Mouse (Mus musculus) embryonic facial prominence, embryonic 13.5 days (tissue): ENCODE data around the gene Ybx2. TPM values are rescaled to one million over a fixed set of nuclear protein-coding genes. Genes with fewer than 3 reads are reported as not detected.

Experiments used
- ATAC-seq: fragments of 200-750 bp; cut with Nextera tagmentation; 2 replicates; pipeline ENCODE4 v1.8.0; 2017; ENCODE audit warnings: low read depth; ENCODE audit not compliant: insufficient number of reproducible peaks, insufficient read depth, low FRiP score, low TSS enrichment
- H3K27ac ChIP-seq: fragments of 300-500 bp; sonication (generic); 2 replicates; pipeline ENCODE4 v1.5.1; 2015; ENCODE audit warnings: moderate library complexity, mild to moderate bottlenecking, inconsistent platforms
- H3K27me3 ChIP-seq: fragments of 300-500 bp; sonication (generic); 2 replicates; pipeline ENCODE4 v1.6.1; 2015; ENCODE audit warnings: mild to moderate bottlenecking, inconsistent platforms
- H3K36me3 ChIP-seq: fragments of 300-500 bp; sonication (generic); 2 replicates; pipeline ENCODE4 v1.6.1; 2015; ENCODE audit warnings: mild to moderate bottlenecking, inconsistent platforms
- H3K4me1 ChIP-seq: fragments of 300-500 bp; sonication (generic); 2 replicates; pipeline ENCODE4 v1.6.1; 2015; ENCODE audit warnings: inconsistent platforms
- H3K4me2 ChIP-seq: fragments of 300-500 bp; sonication (generic); 2 replicates; pipeline ENCODE4 v1.6.1; 2015; ENCODE audit warnings: moderate library complexity, mild to moderate bottlenecking, inconsistent platforms
- H3K4me3 ChIP-seq: fragments of 300-500 bp; sonication (generic); 2 replicates; pipeline ENCODE4 v1.5.1; 2015; ENCODE audit warnings: mild to moderate bottlenecking, inconsistent platforms
- H3K9ac ChIP-seq: fragments of 300-500 bp; sonication (generic); 2 replicates; pipeline ENCODE4 v1.6.1; 2015; ENCODE audit warnings: mild to moderate bottlenecking, inconsistent platforms
- H3K9me3 ChIP-seq: fragments of 300-500 bp; sonication (generic); 2 replicates; pipeline ENCODE4 v1.6.1; 2016; ENCODE audit warnings: inconsistent platforms
- WGBS: fragments of 180-500 bp; shearing (Covaris S2); methylation state at CpG from one replicate; pipeline ENCODE4 v1.1.7; 2015; ENCODE audit warnings: mixed read lengths; 5-methylcytosine and 5-hydroxymethylcytosine counted together
- polyA plus RNA-seq: library from polyadenylated mRNA; unstranded; fragments of >200 nt; fragmentation: Nextera tagmentation; extraction: Ambion mirVana; gene quantifications from 2 replicates; pipeline ENCODE4 v1.2.1, GENCODE M21; 2015

Gene Ybx2
- polyA plus RNA-seq, 1 experiment from 2014 or later = 7.5 TPM

GRCm38 (mm10) chr11:69938401-69938979 lies 2.9 kb downstream of the Ybx2 start:
- no peak overlapping the region for H3K4me2 ChIP-seq
- peaks cover 16% of the 10 kb centered on the region for H3K36me3 ChIP-seq
- 19% methylated on average over 9 of the region's 9 CpGs for WGBS
- no peak overlapping the region for H3K4me3 ChIP-seq
- H3K27me3 ChIP-seq = peaks cover 20% of the 10 kb centered on the region
- H3K4me1 ChIP-seq = peaks cover 37% of the 10 kb centered on the region
- H3K27ac ChIP-seq = 0 out of 2 replicates have a peak overlapping the region, but pooled peaks have one; percentile 5
- ATAC-seq = no peak
- no peaks in the 10 kb centered on the region for H3K9me3 ChIP-seq
- 0 out of 2 replicates have a peak overlapping the region, but pooled peaks have one; percentile 22 for H3K9ac ChIP-seq

- no peaks in the 10 kb centered on the region for H3K9me3 ChIP-seq
- peaks cover 20% of the 10 kb centered on the region for H3K27me3 ChIP-seq
- 60% methylated on average over 5 of the region's 5 CpGs for WGBS
- ATAC-seq = no peak
- no peak overlapping the region for H3K4me2 ChIP-seq
- H3K27ac ChIP-seq = no peak overlapping the region
- H3K4me3 ChIP-seq = no peak overlapping the region
- H3K36me3 ChIP-seq = peaks cover 23% of the 10 kb centered on the region
- H3K9ac ChIP-seq = no peak overlapping the region
- H3K4me1 ChIP-seq = peaks cover 34% of the 10 kb centered on the region
These were observed 3.6 kb downstream of the Ybx2 start for GRCm38 (mm10) chr11:69939181-69939580.

GRCm38 (mm10) chr11:69939731-69940130 lies 4.1 kb downstream of the Ybx2 start:
- no peak overlapping the region for H3K4me3 ChIP-seq
- peaks cover 20% of the 10 kb centered on the region for H3K27me3 ChIP-seq
- no peak overlapping the region for H3K9ac ChIP-seq
- no peak for ATAC-seq
- 90% methylated on average over 17 of the region's 17 CpGs for WGBS
- no peaks in the 10 kb centered on the region for H3K9me3 ChIP-seq
- H3K27ac ChIP-seq = no peak overlapping the region
- H3K4me2 ChIP-seq = no peak overlapping the region
- H3K4me1 ChIP-seq = peaks cover 29% of the 10 kb centered on the region
- H3K36me3 ChIP-seq = peaks cover 29% of the 10 kb centered on the region

- ATAC-seq = no peak
- H3K9me3 ChIP-seq = no peaks in the 10 kb centered on the region
- no peak overlapping the region for H3K4me3 ChIP-seq
- peaks cover 37% of the 10 kb centered on the region for H3K4me1 ChIP-seq
- H3K27me3 ChIP-seq = peaks cover 20% of the 10 kb centered on the region
- 84% methylated on average over 4 of the region's 4 CpGs for WGBS
- H3K4me2 ChIP-seq = no peak overlapping the region
- H3K9ac ChIP-seq = no peak overlapping the region
- H3K27ac ChIP-seq = no peak overlapping the region
- peaks cover 41% of the 10 kb centered on the region for H3K36me3 ChIP-seq
These were observed 5.4 kb downstream of the Ybx2 start for GRCm38 (mm10) chr11:69940962-69941361.

GRCm38 (mm10) chr11:69945216-69945615 lies 9.6 kb downstream of the Ybx2 start:
- H3K27ac ChIP-seq = no peak overlapping the region
- peaks cover 44% of the 10 kb centered on the region for H3K36me3 ChIP-seq
- ATAC-seq = no peak
- H3K27me3 ChIP-seq = no peaks in the 10 kb centered on the region
- 78% methylated on average over 13 of the region's 13 CpGs for WGBS
- H3K4me2 ChIP-seq = no peak overlapping the region
- H3K9me3 ChIP-seq = no peaks in the 10 kb centered on the region
- H3K4me3 ChIP-seq = 0 out of 2 replicates have a peak overlapping the region, but pooled peaks have one; percentile 1
- peak overlapping the region; percentile 21; the same call in 1 of the 2 replicates for H3K9ac ChIP-seq
- peaks cover 29% of the 10 kb centered on the region for H3K4me1 ChIP-seq

GRCm38 (mm10) chr11:69945997-69946891 lies 10.6 kb downstream of the Ybx2 start:
- H3K36me3 ChIP-seq = peaks cover 44% of the 10 kb centered on the region
- H3K9ac ChIP-seq = peak overlapping the region; percentile 70
- ATAC-seq = no peak

GRCm38 (mm10) chr11:69947337-69948065 lies 11.9 kb downstream of the Ybx2 start:
- no peaks in the 10 kb centered on the region for H3K9me3 ChIP-seq
- under 1% methylated on average over 29 of the region's 29 CpGs for WGBS
- H3K4me1 ChIP-seq = peaks cover 29% of the 10 kb centered on the region
- ATAC-seq = peak; percentile 21; the same call in 1 of the 2 replicates
- H3K27ac ChIP-seq = peak overlapping the region; percentile 92
- peak overlapping the region; percentile 70 for H3K9ac ChIP-seq
- H3K4me3 ChIP-seq = peak overlapping the region; percentile 54
- H3K4me2 ChIP-seq = peak overlapping the region; percentile 71
- peaks cover 38% of the 10 kb centered on the region for H3K36me3 ChIP-seq
- no peaks in the 10 kb centered on the region for H3K27me3 ChIP-seq

More at GRCm38 (mm10) chr11:69945997-69946891, 10.6 kb downstream of the Ybx2 start:
- Histone ChIP-seq H3K9me3 (no peaks in the 10 kb centered on the region), H3K27ac (peak overlapping the region; percentile 92; the same call in 1 of the 2 replicates), H3K4me1 (peaks cover 29% of the 10 kb centered on the region), H3K4me3 (peak overlapping the region; percentile 54), H3K27me3 (no peaks in the 10 kb centered on the region), H3K4me2 (peak overlapping the region; percentile 71)
- WGBS = 85% methylated on average over 18 of the region's 18 CpGs

GRCm38 (mm10) chr11:69948066-69948762 lies 12.6 kb downstream of the Ybx2 start, which contains the start of gene Slc2a4:
TSS of gene Slc2a4 (minus strand) at chr11:69948188.
- Histone ChIP-seq H3K9me3 (no peaks in the 10 kb centered on the region), H3K9ac (peak within 1 kb of the TSS; percentile 70), H3K36me3 (peaks cover 31% of the 10 kb centered on the region), H3K4me3 (peak within 1 kb of the TSS; percentile 54), H3K4me1 (peaks cover 29% of the 10 kb centered on the region), H3K27me3 (no peaks in the 10 kb centered on the region), H3K27ac (peak within 1 kb of the TSS; percentile 92), H3K4me2 (peak within 1 kb of the TSS; percentile 71)
- peak; percentile 90 for ATAC-seq
- whole genome bisulfite sequencing = under 1% methylated on average over 34 of the region's 34 CpGs

- Histone ChIP-seq H3K27ac (peak overlapping the region; percentile 92), H3K36me3 (peaks cover 25% of the 10 kb centered on the region), H3K27me3 (no peaks in the 10 kb centered on the region), H3K9ac (peak overlapping the region; percentile 70), H3K4me2 (peak overlapping the region; percentile 71), H3K4me1 (peaks cover 29% of the 10 kb centered on the region), H3K9me3 (no peaks in the 10 kb centered on the region), H3K4me3 (peak overlapping the region; percentile 54)
- WGBS = under 1% methylated on average over 14 of the region's 14 CpGs
- peak; percentile 34 for ATAC-seq
These were observed 13.2 kb downstream of the Ybx2 start for GRCm38 (mm10) chr11:69948763-69949150.

- no peak overlapping the region for H3K27ac ChIP-seq
- no peaks in the 10 kb centered on the region for H3K27me3 ChIP-seq
- H3K4me3 ChIP-seq = no peak overlapping the region
- WGBS = 41% methylated on average over 4 of the region's 4 CpGs
- H3K4me1 ChIP-seq = peaks cover 21% of the 10 kb centered on the region
- H3K36me3 ChIP-seq = peaks cover 4% of the 10 kb centered on the region
- no peak overlapping the region for H3K4me2 ChIP-seq
- H3K9ac ChIP-seq = no peak overlapping the region
- ATAC-seq = no peak
- H3K9me3 ChIP-seq = no peaks in the 10 kb centered on the region
These were observed 15.3 kb downstream of the Ybx2 start for GRCm38 (mm10) chr11:69950807-69951459.
